Mouse (Mus musculus) kidney, postnatal 0 days (tissue): ENCODE data around the gene Scfd2. TPM values are rescaled to one million over a fixed set of nuclear protein-coding genes. Genes with fewer than 3 reads are reported as not detected.

Experiments used
- ATAC-seq: fragments of 200-750 bp; cut with Nextera tagmentation; replicated peaks from 2 replicates; pipeline ENCODE4 v1.8.0; 2017; ENCODE audit warnings: low read depth, moderate number of reproducible peaks, moderate TSS enrichment, moderate library complexity; ENCODE audit not compliant: low FRiP score
- DNase-seq: peaks from one replicate; pipeline ENCODE4 v3.0.0-alpha.2; 2016; ENCODE audit warnings: low spot score
- H3K27ac ChIP-seq: fragments of 300-500 bp; sonication (generic); 2 replicates; pipeline ENCODE4 v1.5.1; 2014; ENCODE audit warnings: mild to moderate bottlenecking
- H3K27me3 ChIP-seq: fragments of 300-500 bp; sonication (generic); 2 replicates; pipeline ENCODE4 v1.6.1; 2014; ENCODE audit warnings: low read length, mixed read lengths; ENCODE audit not compliant: insufficient read depth
- H3K36me3 ChIP-seq: fragments of 300-500 bp; sonication (generic); 2 replicates; pipeline ENCODE4 v1.6.1; 2014; ENCODE audit warnings: low read length, mixed read lengths; ENCODE audit not compliant: insufficient read depth
- H3K4me1 ChIP-seq: fragments of 300-500 bp; sonication (generic); replicated peaks from 2 replicates; pipeline ENCODE4 v1.6.1; 2014; ENCODE audit warnings: antibody characterized with exemption, low read length, mixed read lengths; ENCODE audit not compliant: insufficient read depth
- H3K4me2 ChIP-seq: fragments of 300-500 bp; sonication (generic); 2 replicates; pipeline ENCODE4 v1.6.1; 2014; ENCODE audit warnings: mild to moderate bottlenecking, low read length, moderate library complexity, mixed read lengths
- H3K4me3 ChIP-seq: fragments of 300-500 bp; sonication (generic); replicated peaks from 2 replicates; pipeline ENCODE4 v1.5.1; 2014; ENCODE audit warnings: low read depth, low read length
- H3K9ac ChIP-seq: fragments of 300-500 bp; sonication (generic); 2 replicates; pipeline ENCODE4 v1.6.1; 2014; ENCODE audit warnings: low read depth, low read length
- H3K9me3 ChIP-seq: fragments of 300-500 bp; sonication (generic); replicated peaks from 2 replicates; pipeline ENCODE4 v1.6.1; 2016; ENCODE audit warnings: low read length, inconsistent platforms, mixed read lengths
- CTCF ChIP-seq: IDR thresholded peaks from 2 replicates; pipeline ENCODE4 v1.5.1; 2016; ENCODE audit warnings: antibody characterized with exemption, low read depth, mild to moderate bottlenecking, moderate library complexity
- WGBS: fragments of 180-500 bp; shearing (Covaris S2); extraction: QIAGEN DNeasy Blood & Tissue Kit; methylation state at CpG from one replicate; pipeline ENCODE4 v1.1.7; 2014; 5-methylcytosine and 5-hydroxymethylcytosine counted together
- polyA plus RNA-seq: library from polyadenylated mRNA; unstranded; fragments of >200 nt; fragmentation: Nextera tagmentation; extraction: Ambion mirVana; gene quantifications from 2 replicates; pipeline ENCODE4 v1.2.1, GENCODE M21; 2015

Scfd2 gene
- polyA plus RNA-seq = 15.4 and 16.8 TPM in 2 replicates

GRCm38 (mm10) chr5:74531630-74532280 is at the start of gene Scfd2:
TSS of gene Scfd2 (minus strand) at chr5:74531759.
- H3K4me1 ChIP-seq = 0 out of 2 replicates have a peak, but pooled peaks cover 5% of the 10 kb centered on the region
- H3K27me3 ChIP-seq = no peaks in the 10 kb centered on the region
- no peaks in the 10 kb centered on the region for H3K36me3 ChIP-seq
- peak within 1 kb of the TSS; percentile 69 for H3K9ac ChIP-seq
- 6% methylated on average over 35 of the region's 35 CpGs for WGBS
- peak; percentile 93 for ATAC-seq
- H3K27ac ChIP-seq = peak within 1 kb of the TSS; percentile 64
- DNase-seq = peak; percentile 96
- no peaks in the 10 kb centered on the region for H3K9me3 ChIP-seq
- TF ChIP-seq CTCF = no peak
- peak within 1 kb of the TSS; percentile 93 for H3K4me2 ChIP-seq
- peak within 1 kb of the TSS; percentile 89 for H3K4me3 ChIP-seq

- WGBS = 90% methylated on average over 6 of the region's 6 CpGs
- Histone ChIP-seq H3K9me3 (no peaks in the 10 kb centered on the region), H3K4me2 (no peak overlapping the region), H3K9ac (no peak overlapping the region), H3K4me1 (no peaks in the 10 kb centered on the region), H3K27ac (no peak overlapping the region), H3K27me3 (no peaks in the 10 kb centered on the region), H3K36me3 (peaks cover 27% of the 10 kb centered on the region; the same call in 1 of the 2 replicates), H3K4me3 (no peak overlapping the region)
- ATAC-seq (no peak), DNase-seq (no peak)
- no peak for TF ChIP-seq CTCF
Observed at GRCm38 (mm10) chr5:74571767-74572166, 40.2 kb upstream of the Scfd2 start.

GRCm38 (mm10) chr5:74561151-74561550 is 29.6 kb upstream of the Scfd2 start:
- Histone ChIP-seq H3K4me1 (no peaks in the 10 kb centered on the region), H3K4me3 (no peak overlapping the region), H3K9me3 (no peaks in the 10 kb centered on the region), H3K27ac (no peak overlapping the region), H3K27me3 (no peaks in the 10 kb centered on the region), H3K9ac (no peak overlapping the region), H3K4me2 (no peak overlapping the region), H3K36me3 (peaks cover 41% of the 10 kb centered on the region)
- no peak for ATAC-seq
- WGBS = 86% methylated on average over 1 of the region's 1 CpGs
- DNase-seq = no peak
- TF ChIP-seq CTCF = no peak

GRCm38 (mm10) chr5:74549566-74549965 is 18.0 kb upstream of the Scfd2 start:
- Histone ChIP-seq H3K36me3 (peaks cover 32% of the 10 kb centered on the region), H3K27ac (no peak overlapping the region), H3K4me2 (no peak overlapping the region), H3K9me3 (no peaks in the 10 kb centered on the region), H3K4me3 (no peak overlapping the region), H3K27me3 (no peaks in the 10 kb centered on the region), H3K9ac (no peak overlapping the region), H3K4me1 (no peaks in the 10 kb centered on the region)
- TF ChIP-seq CTCF = no peak
- no peak for ATAC-seq
- WGBS = 92% methylated on average over 8 of the region's 8 CpGs
- no peak for DNase-seq

- TF ChIP-seq CTCF = no peak
- Histone ChIP-seq H3K4me1 (no peaks in the 10 kb centered on the region), H3K9ac (no peak overlapping the region), H3K27me3 (no peaks in the 10 kb centered on the region), H3K4me3 (no peak overlapping the region), H3K27ac (no peak overlapping the region), H3K4me2 (no peak overlapping the region), H3K36me3 (peaks cover 27% of the 10 kb centered on the region), H3K9me3 (no peaks in the 10 kb centered on the region)
- ATAC-seq = no peak
- no peak for DNase-seq
- WGBS = 91% methylated on average over 4 of the region's 4 CpGs
Observed at GRCm38 (mm10) chr5:74545606-74546005, 14.0 kb upstream of the Scfd2 start.

- Histone ChIP-seq H3K4me2 (peak overlapping the region; percentile 78), H3K27ac (peak overlapping the region; percentile 89), H3K27me3 (no peaks in the 10 kb centered on the region), H3K4me1 (no peaks in the 10 kb centered on the region), H3K9me3 (no peaks in the 10 kb centered on the region), H3K4me3 (peak overlapping the region; percentile 67), H3K36me3 (0 out of 2 replicates have a peak, but pooled peaks cover 3% of the 10 kb centered on the region), H3K9ac (peak overlapping the region; percentile 85)
- WGBS = 37% methylated on average over 12 of the region's 12 CpGs
- no peak for DNase-seq
- no peak for ATAC-seq
- TF ChIP-seq CTCF = no peak
Observed at GRCm38 (mm10) chr5:74536180-74536947, 4.8 kb upstream of the Scfd2 start.
